Mouse (Mus musculus) ES-Bruce4 (cell line): ENCODE data around the gene Rpp25l.

ENCODE experiments used
- CTCF ChIP-seq: IDR thresholded peaks from one replicate; pipeline ENCODE4 v1.8.1; 2011; ENCODE audit warnings: low read depth, low read length
- EP300 ChIP-seq: IDR thresholded peaks from 2 replicates; pipeline ENCODE4 v1.6.1; 2011; ENCODE audit warnings: low read depth, low read length; ENCODE audit not compliant: insufficient read depth
- POLR2A ChIP-seq: IDR thresholded peaks from one replicate; pipeline ENCODE4 v1.8.1; 2011; ENCODE audit warnings: low read length; ENCODE audit not compliant: insufficient read depth

DNA sequence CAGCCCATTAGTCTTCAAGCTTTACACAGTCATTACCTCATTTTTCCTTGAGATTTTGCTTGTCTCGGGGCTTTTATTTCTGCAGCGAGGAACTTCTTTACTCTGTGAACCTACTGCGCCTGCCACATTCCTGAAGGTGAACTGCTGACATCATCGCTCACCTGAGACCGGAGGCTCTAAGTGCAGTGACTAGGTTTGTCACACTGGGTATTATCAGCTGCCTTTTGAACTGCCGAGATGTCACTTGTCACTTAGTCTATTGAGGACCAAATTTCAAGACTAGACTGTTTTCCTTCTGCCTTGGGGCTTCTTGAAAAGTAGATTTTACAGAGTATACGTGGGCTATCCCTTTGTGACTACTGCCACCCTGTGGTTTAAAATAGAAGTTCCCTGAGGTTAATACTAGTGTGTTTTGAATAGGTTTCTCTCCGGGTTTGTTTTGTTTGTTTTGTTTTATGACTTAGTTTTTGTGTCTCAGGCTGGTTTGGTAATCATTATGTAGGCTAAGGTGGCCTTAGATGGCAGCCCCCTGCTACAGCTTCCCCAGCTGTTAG, 5.1 kb downstream of the Rpp25l start:
- peak; percentile 9 for TF ChIP-seq CTCF
- no peak for TF ChIP-seq EP300
- no peak for TF ChIP-seq POLR2A
